Mouse (Mus musculus) cortical plate, adult 2 months (tissue): Measurements from ENCODE around the gene Als2cl. TPM values are rescaled to one million over a fixed set of nuclear protein-coding genes. Genes with fewer than 3 reads are reported as not detected.

Source experiments
- H3K27ac ChIP-seq: fragments of 200-500 bp; 2 replicates; pipeline ENCODE4 v1.5.1; 2012; ENCODE audit warnings: low read length, control low read depth, inconsistent platforms; ENCODE audit not compliant: insufficient read depth
- H3K4me1 ChIP-seq: fragments of 200-500 bp; 2 replicates; pipeline ENCODE4 v1.6.1; 2011; ENCODE audit warnings: low read length; ENCODE audit not compliant: control insufficient read depth, insufficient read depth
- H3K4me3 ChIP-seq: fragments of 200-500 bp; 2 replicates; pipeline ENCODE4 v1.5.1; 2011; ENCODE audit warnings: mild to moderate bottlenecking, low read length, control low read depth; ENCODE audit not compliant: insufficient read depth
- CTCF ChIP-seq: fragments of 200-500 bp; IDR thresholded peaks from 2 replicates; pipeline ENCODE4 v1.5.1; 2011; ENCODE audit warnings: mild to moderate bottlenecking, control low read depth, low read length; ENCODE audit not compliant: insufficient read depth; ENCODE audit errors: extremely low read depth
- POLR2A ChIP-seq: fragments of 200-500 bp; IDR thresholded peaks from 2 replicates; pipeline ENCODE4 v1.6.1; 2011; ENCODE audit warnings: mild to moderate bottlenecking, low read length, control low read depth; ENCODE audit not compliant: insufficient read depth; ENCODE audit errors: extremely low read depth
- polyA plus RNA-seq: library from polyadenylated mRNA; depleted of rRNA; stranded (reverse); fragments of >200 nt; gene quantifications from 2 replicates; pipeline ENCODE4 v1.2.3, GENCODE M21; 2012

Als2cl gene
- polyA plus RNA-seq, 1 experiment = 8.4 TPM

- TF ChIP-seq POLR2A (no peak), CTCF (no peak)
Measured at GRCm38 (mm10) chr9:110877888-110878287, 1.8 kb upstream of the Als2cl start.

GRCm38 (mm10) chr9:110879998-110880561 lies 410 bp downstream of the Als2cl start, which contains the start of gene Tmie:
Gene Tmie (minus strand): TSS chr9:110880113.
- Histone ChIP-seq H3K4me1 (peaks cover 2% of the 10 kb centered on the region; the same call in 1 of the 2 replicates), H3K4me3 (peak within 1 kb of the TSS; percentile 41), H3K27ac (peak within 1 kb of the TSS; percentile 88)
- TF ChIP-seq POLR2A = peak; percentile 59
- TF ChIP-seq CTCF = no peak

More at GRCm38 (mm10) chr9:110877888-110878287, 1.8 kb upstream of the Als2cl start:
- Histone ChIP-seq H3K4me1 (peaks cover 2% of the 10 kb centered on the region; the same call in 1 of the 2 replicates), H3K27ac (no peak overlapping the region), H3K4me3 (no peak overlapping the region)

- Histone ChIP-seq H3K27ac (no peak overlapping the region), H3K4me1 (peaks cover 2% of the 10 kb centered on the region; the same call in 1 of the 2 replicates), H3K4me3 (peak overlapping the region; percentile 41)
- TF ChIP-seq CTCF (no peak), POLR2A (no peak)
Measured at GRCm38 (mm10) chr9:110880772-110881171, 1.1 kb downstream of the Als2cl start.

- Histone ChIP-seq H3K4me3 (no peak overlapping the region), H3K27ac (no peak overlapping the region), H3K4me1 (peaks cover 2% of the 10 kb centered on the region; the same call in 1 of the 2 replicates)
Measured at GRCm38 (mm10) chr9:110881953-110882352, 2.3 kb downstream of the Als2cl start.

GRCm38 (mm10) chr9:110887388-110888303 lies 8.0 kb downstream of the Als2cl start:
- H3K27ac ChIP-seq = no peak overlapping the region
- H3K4me1 ChIP-seq = no peaks in the 10 kb centered on the region
- H3K4me3 ChIP-seq = no peak overlapping the region
- TF ChIP-seq CTCF (no peak), POLR2A (no peak)

More at GRCm38 (mm10) chr9:110881953-110882352, 2.3 kb downstream of the Als2cl start:
- no peak for TF ChIP-seq CTCF
- no peak for TF ChIP-seq POLR2A

GRCm38 (mm10) chr9:110888935-110889334 lies 9.3 kb downstream of the Als2cl start:
- Histone ChIP-seq H3K27ac (no peak overlapping the region), H3K4me3 (no peak overlapping the region), H3K4me1 (no peaks in the 10 kb centered on the region)
- TF ChIP-seq POLR2A = no peak
- TF ChIP-seq CTCF = no peak

- no peaks in the 10 kb centered on the region for H3K4me1 ChIP-seq
- no peak overlapping the region for H3K27ac ChIP-seq
- H3K4me3 ChIP-seq = no peak overlapping the region
- peak; percentile 26; the same call in 1 of the 2 replicates for TF ChIP-seq CTCF
- no peak for TF ChIP-seq POLR2A
Measured at GRCm38 (mm10) chr9:110890026-110890783, 10.5 kb downstream of the Als2cl start.

GRCm38 (mm10) chr9:110891077-110891828 lies 11.6 kb downstream of the Als2cl start:
- H3K4me1 ChIP-seq = no peaks in the 10 kb centered on the region
- no peak overlapping the region for H3K4me3 ChIP-seq
- H3K27ac ChIP-seq = no peak overlapping the region
- no peak for TF ChIP-seq POLR2A
- no peak for TF ChIP-seq CTCF
